Mouse (Mus musculus): ENCODE data around the gene Defb25. TPM values are rescaled to one million over a fixed set of nuclear protein-coding genes. Genes with fewer than 3 reads are reported as not detected.

The Defb25 gene
- polyA plus RNA-seq, 1 experiment from 2014 or later = not detected

DNA sequence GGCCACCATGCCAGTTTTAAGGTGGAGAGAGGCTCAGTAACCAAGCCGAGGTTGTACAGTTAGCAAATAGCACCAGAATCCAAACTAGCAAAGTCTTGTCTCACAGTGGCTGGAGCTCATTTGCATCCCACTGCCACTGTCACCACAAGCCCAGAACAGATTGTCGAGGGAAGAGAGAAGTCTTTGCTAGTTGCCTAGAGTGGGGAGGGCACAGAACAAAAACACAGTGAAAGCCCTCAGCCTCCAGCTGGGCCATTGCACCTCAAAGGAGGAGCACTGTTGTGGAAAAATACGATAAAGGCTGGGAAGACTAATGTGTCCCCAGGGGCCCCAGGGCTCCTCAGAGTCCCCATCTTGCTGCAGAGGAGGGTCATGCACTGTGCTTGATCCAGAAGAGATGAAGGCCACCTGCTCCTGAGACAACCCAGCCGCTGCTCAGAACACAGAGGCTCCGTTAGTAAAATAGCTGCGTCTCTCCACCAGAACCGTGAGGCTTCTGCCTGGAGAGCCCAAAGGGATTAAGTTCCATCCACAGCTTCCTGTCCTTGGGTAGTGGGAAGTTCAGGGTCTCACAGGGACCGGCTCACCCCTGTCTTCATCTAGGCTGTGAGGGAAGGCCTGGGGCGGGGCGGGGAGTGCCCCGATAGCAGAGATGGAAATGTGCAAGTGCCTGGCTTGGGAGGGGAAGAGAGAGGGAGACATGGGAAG lies 16.7 kb upstream of the Defb25 start:
- Histone ChIP-seq H3K4me1 (peaks cover 28% of the 10 kb centered on the region), H3K27ac (peak overlapping the region; percentile 67), H3K36me3 (no peaks in the 10 kb centered on the region), H3K9me3 (no peaks in the 10 kb centered on the region), H3K4me2 (no peak overlapping the region), H3K9ac (no peak overlapping the region), H3K27me3 (no peaks in the 10 kb centered on the region), H3K4me3 (no peak overlapping the region)
- no peak for ATAC-seq (ENCODE audit: borderline replicate concordance, extremely low read depth, low FRiP score, low TSS enrichment)
- WGBS = 16% methylated on average over 11 of the region's 11 CpGs

DNA sequence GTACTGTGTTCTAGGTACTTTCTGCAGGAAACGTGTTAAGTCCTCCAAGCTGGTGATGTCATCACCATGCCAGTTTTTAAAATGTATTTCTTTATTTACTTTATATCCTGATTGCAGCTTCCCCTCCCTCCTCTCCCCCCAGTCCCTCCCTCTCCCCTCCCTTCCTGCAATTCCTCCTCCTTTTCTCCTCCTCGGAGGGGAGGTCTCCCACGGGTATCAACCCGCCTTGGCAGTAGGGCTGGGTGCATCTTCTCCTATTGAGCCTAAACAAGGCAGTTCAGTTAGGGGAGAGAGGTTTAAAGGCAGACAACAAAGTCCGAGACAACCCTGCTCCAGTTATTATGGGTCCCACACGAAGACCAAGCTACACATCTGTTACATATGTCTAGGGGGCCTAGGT lies 16.0 kb upstream of the Defb25 start:
- Histone ChIP-seq H3K4me3 (no peak overlapping the region), H3K27me3 (no peaks in the 10 kb centered on the region; the same call in 1 of the 2 replicates), H3K4me1 (peaks cover 28% of the 10 kb centered on the region), H3K27ac (peak overlapping the region; percentile 67; the same call in 1 of the 2 replicates), H3K9me3 (no peaks in the 10 kb centered on the region), H3K36me3 (no peaks in the 10 kb centered on the region), H3K9ac (no peak overlapping the region), H3K4me2 (no peak overlapping the region)
- ATAC-seq (ENCODE audit: borderline replicate concordance, extremely low read depth, low FRiP score, low TSS enrichment) = no peak
- WGBS = 46% methylated on average over 6 of the region's 6 CpGs

DNA sequence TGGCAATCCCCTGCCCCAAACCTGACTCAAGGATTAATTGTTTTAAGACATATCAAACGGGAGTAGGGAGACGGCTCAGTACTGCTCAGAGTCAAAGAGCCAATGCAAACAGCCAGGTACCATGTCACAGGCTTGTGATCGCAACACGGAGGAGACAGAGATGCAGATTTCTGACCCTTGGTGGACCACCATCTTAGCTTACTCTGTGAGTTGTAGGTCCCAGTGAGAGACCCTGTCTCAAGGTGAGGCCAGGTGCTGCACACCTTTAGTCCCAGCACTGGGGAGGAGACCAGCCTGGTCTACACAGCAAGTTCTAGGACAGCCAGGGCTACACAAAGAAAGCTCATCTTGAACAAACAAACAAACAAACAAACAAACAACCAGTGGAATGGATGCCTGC lies 14.5 kb upstream of the Defb25 start:
- Histone ChIP-seq H3K4me3 (no peak overlapping the region), H3K9me3 (no peaks in the 10 kb centered on the region), H3K9ac (no peak overlapping the region), H3K27ac (peak overlapping the region; percentile 93), H3K4me2 (no peak overlapping the region), H3K36me3 (no peaks in the 10 kb centered on the region), H3K27me3 (no peaks in the 10 kb centered on the region; the same call in 1 of the 2 replicates), H3K4me1 (peaks cover 36% of the 10 kb centered on the region)
- 72% methylated on average over 4 of the region's 4 CpGs for WGBS
- no peak for ATAC-seq (ENCODE audit: borderline replicate concordance, extremely low read depth, low FRiP score, low TSS enrichment)

DNA sequence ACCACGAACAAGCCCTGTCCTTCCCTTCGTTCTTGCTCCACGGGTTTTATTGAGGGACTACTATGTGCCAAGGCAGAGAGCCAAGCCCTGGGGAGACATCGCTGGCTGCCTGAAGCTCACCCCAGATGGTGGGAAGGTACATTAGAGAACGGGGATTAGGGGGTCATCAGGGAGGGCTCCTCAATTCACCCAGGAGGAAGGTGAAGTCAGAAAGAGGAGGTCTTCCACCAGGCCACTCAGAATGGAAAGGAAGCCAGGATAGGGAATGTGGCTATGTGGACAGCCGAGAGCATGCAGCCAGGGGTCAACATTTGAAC lies 14.1 kb upstream of the Defb25 start:
- Histone ChIP-seq H3K4me1 (peaks cover 36% of the 10 kb centered on the region), H3K9ac (no peak overlapping the region), H3K4me2 (peak overlapping the region; percentile 40), H3K27ac (peak overlapping the region; percentile 93), H3K4me3 (no peak overlapping the region), H3K9me3 (no peaks in the 10 kb centered on the region), H3K36me3 (no peaks in the 10 kb centered on the region), H3K27me3 (no peaks in the 10 kb centered on the region; the same call in 1 of the 2 replicates)
- ATAC-seq (ENCODE audit: borderline replicate concordance, extremely low read depth, low FRiP score, low TSS enrichment) = no peak
- 44% methylated on average over 6 of the region's 6 CpGs for WGBS

GRCm38 (mm10) chr2:152636246-152637005 lies 13.6 kb upstream of the Defb25 start:
- Histone ChIP-seq H3K27ac (peak overlapping the region; percentile 93), H3K4me3 (0 out of 2 replicates have a peak overlapping the region, but pooled peaks have one; percentile 5), H3K27me3 (no peaks in the 10 kb centered on the region; the same call in 1 of the 2 replicates), H3K4me2 (peak overlapping the region; percentile 40), H3K36me3 (no peaks in the 10 kb centered on the region), H3K4me1 (peaks cover 36% of the 10 kb centered on the region), H3K9me3 (no peaks in the 10 kb centered on the region), H3K9ac (no peak overlapping the region)
- ATAC-seq (ENCODE audit: borderline replicate concordance, extremely low read depth, low FRiP score, low TSS enrichment) = peak; percentile 86
- 36% methylated on average over 23 of the region's 23 CpGs for WGBS

GRCm38 (mm10) chr2:152634311-152634710 lies 11.5 kb upstream of the Defb25 start:
- WGBS = 65% methylated on average over 29 of the region's 29 CpGs
- H3K36me3 ChIP-seq = no peaks in the 10 kb centered on the region
- no peak overlapping the region for H3K27ac ChIP-seq
- no peak overlapping the region for H3K4me2 ChIP-seq
- no peak overlapping the region for H3K9ac ChIP-seq
- peaks cover 31% of the 10 kb centered on the region for H3K4me1 ChIP-seq
- no peak for ATAC-seq (ENCODE audit: borderline replicate concordance, extremely low read depth, low FRiP score, low TSS enrichment)
- H3K27me3 ChIP-seq = peaks cover 7% of the 10 kb centered on the region; the same call in 1 of the 2 replicates
- no peaks in the 10 kb centered on the region for H3K9me3 ChIP-seq
- H3K4me3 ChIP-seq = no peak overlapping the region

DNA sequence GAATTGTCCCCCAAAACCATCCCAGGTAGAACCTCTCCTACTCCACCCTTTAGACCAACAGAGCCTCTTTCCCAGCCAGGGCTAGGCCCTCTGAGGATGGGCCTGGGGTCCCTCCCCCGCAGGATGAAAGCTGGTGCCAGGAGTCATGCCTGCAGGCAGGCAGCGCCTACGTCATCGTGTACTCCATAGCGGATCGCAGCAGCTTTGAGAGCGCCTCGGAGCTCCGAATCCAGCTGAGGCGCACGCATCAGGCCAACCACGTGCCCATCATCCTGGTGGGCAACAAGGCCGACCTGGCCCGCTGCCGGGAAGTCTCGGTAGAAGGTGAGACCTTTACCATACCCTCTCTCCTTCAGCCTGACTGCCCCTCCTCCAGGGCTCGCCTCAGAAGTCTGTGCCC lies 10.5 kb upstream of the Defb25 start:
- H3K27ac ChIP-seq = no peak overlapping the region
- H3K9me3 ChIP-seq = no peaks in the 10 kb centered on the region
- peaks cover 29% of the 10 kb centered on the region for H3K4me1 ChIP-seq
- no peak overlapping the region for H3K4me3 ChIP-seq
- 10% methylated on average over 17 of the region's 17 CpGs for WGBS
- no peak for ATAC-seq (ENCODE audit: borderline replicate concordance, extremely low read depth, low FRiP score, low TSS enrichment)
- H3K9ac ChIP-seq = no peak overlapping the region; the same call in 1 of the 2 replicates
- H3K27me3 ChIP-seq = peaks cover 16% of the 10 kb centered on the region
- H3K36me3 ChIP-seq = no peaks in the 10 kb centered on the region
- H3K4me2 ChIP-seq = peak overlapping the region; percentile 38

- Histone ChIP-seq H3K4me3 (no peak overlapping the region), H3K9ac (no peak overlapping the region), H3K36me3 (no peaks in the 10 kb centered on the region), H3K4me1 (peaks cover 25% of the 10 kb centered on the region), H3K27me3 (peaks cover 44% of the 10 kb centered on the region), H3K27ac (no peak overlapping the region), H3K4me2 (no peak overlapping the region), H3K9me3 (no peaks in the 10 kb centered on the region)
- no peak for ATAC-seq (ENCODE audit: borderline replicate concordance, extremely low read depth, low FRiP score, low TSS enrichment)
- 76% methylated on average over 6 of the region's 6 CpGs for WGBS
These were observed 7.1 kb upstream of the Defb25 start for GRCm38 (mm10) chr2:152629904-152630303.

DNA sequence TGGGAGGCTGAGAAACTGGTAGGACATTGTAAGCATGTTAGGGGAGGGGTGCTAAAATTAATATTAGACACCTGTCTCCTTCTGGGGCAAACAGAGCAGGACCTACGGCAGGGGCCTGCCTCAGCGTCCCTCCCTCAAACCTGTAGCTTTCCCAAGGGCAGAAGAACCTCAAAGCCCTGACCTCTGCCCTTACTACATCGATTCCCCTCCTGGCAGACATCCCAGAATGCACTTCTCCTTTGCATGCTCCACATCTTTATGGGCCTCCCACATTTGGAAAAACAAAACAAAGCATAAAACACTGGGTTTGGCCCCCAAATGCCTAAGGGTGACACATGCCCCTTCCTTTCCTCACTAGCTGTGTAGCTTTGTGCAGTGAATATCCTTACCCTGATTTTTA lies 6.4 kb upstream of the Defb25 start:
- Histone ChIP-seq H3K27ac (no peak overlapping the region), H3K4me1 (peaks cover 25% of the 10 kb centered on the region), H3K9me3 (no peaks in the 10 kb centered on the region), H3K27me3 (peaks cover 51% of the 10 kb centered on the region), H3K4me3 (no peak overlapping the region), H3K9ac (no peak overlapping the region), H3K36me3 (no peaks in the 10 kb centered on the region), H3K4me2 (no peak overlapping the region)
- WGBS = 47% methylated on average over 3 of the region's 3 CpGs
- ATAC-seq (ENCODE audit: borderline replicate concordance, extremely low read depth, low FRiP score, low TSS enrichment) = no peak

DNA sequence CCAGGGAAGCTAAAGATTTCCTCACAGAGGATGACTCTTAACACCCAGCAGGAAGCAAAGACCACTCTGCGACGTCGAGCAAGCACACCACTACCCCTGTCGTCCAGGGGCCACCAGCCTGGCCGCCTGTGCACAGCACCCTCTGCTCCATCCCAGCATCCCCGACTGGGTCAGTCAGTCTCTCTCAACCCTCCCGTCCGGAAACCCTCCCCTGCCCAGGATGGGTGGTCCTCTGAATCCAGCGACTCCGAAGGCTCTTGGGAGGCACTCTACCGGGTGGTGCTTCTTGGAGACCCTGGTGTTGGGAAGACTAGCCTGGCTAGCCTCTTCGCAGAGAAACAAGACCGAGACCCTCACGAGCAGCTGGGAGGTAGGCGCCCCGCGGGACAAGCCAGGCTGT lies 5.2 kb upstream of the Defb25 start:
- 44% methylated on average over 17 of the region's 17 CpGs for WGBS
- Histone ChIP-seq H3K4me2 (peak overlapping the region; percentile 85; the same call in 1 of the 2 replicates), H3K27ac (no peak overlapping the region), H3K9ac (no peak overlapping the region), H3K36me3 (no peaks in the 10 kb centered on the region), H3K4me1 (peaks cover 17% of the 10 kb centered on the region), H3K27me3 (peaks cover 51% of the 10 kb centered on the region), H3K4me3 (peak overlapping the region; percentile 51), H3K9me3 (no peaks in the 10 kb centered on the region)
- no peak for ATAC-seq (ENCODE audit: borderline replicate concordance, extremely low read depth, low FRiP score, low TSS enrichment)

- Histone ChIP-seq H3K4me2 (peak within 1 kb of the TSS; percentile 85), H3K36me3 (no peaks in the 10 kb centered on the region), H3K9ac (peak within 1 kb of the TSS; percentile 51), H3K4me1 (peaks cover 16% of the 10 kb centered on the region), H3K4me3 (peak within 1 kb of the TSS; percentile 51), H3K27ac (no peak within 1 kb of the TSS), H3K27me3 (peaks cover 51% of the 10 kb centered on the region), H3K9me3 (no peaks in the 10 kb centered on the region)
- 1% methylated on average over 57 of the region's 59 CpGs for WGBS
- peak; percentile 60; the same call in 1 of the 2 replicates for ATAC-seq (ENCODE audit: borderline replicate concordance, extremely low read depth, low FRiP score, low TSS enrichment)
These were observed 4.1 kb upstream of the Defb25 start, which contains the start of gene Rem1 for GRCm38 (mm10) chr2:152626774-152627591. TSS of gene Rem1 (plus strand) at chr2:152626951.

All from lung, embryonic 15.5 days (tissue).